Mouse (Mus musculus) megakaryocyte, embryonic 14.5 days (primary cell): ENCODE measurements around the gene Polr1b.

ENCODE experiments used
- FLI1 ChIP-seq: IDR thresholded peaks from 2 replicates; pipeline ENCODE4 v1.6.1; 2012; ENCODE audit warnings: low read length, inconsistent platforms, mixed read lengths
- GATA1 ChIP-seq: IDR thresholded peaks from 3 replicates; pipeline ENCODE4 v1.6.1; 2012; ENCODE audit warnings: mixed read lengths, low read length, inconsistent platforms, borderline replicate concordance

DNA sequence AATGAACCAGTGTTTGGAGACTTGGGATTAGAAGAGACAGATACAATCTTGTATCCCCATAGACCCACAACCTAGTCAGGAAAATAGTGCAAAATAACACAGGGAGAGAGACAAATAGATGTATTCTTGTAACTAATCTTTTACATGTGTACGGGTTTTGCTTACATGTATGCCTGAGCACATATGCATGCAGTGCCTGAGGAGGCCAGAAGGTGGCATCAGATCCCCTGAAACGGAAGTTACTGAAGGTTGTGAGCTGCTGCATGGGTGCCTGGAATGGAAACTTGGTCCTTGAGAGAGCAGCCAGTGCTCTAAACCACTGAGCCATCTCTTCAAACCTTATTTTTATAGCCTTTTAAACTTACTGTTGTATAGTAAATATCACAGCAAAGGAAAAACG is 22.5 kb upstream of the Polr1b start:
- TF ChIP-seq GATA1, result no peak
- no peak for TF ChIP-seq FLI1
